Mouse (Mus musculus): Measurements from ENCODE around the gene C1qtnf1.
"Not testable (repeated sequence)": the region's sequence is repeated elsewhere in the genome, so short reads cannot be mapped to it uniquely, and the experiment has no call there.

C1qtnf1 gene

GRCm38 (mm10) chr11:118427986-118428385 is at the start of gene C1qtnf1:
Gene C1qtnf1 (plus strand): TSS chr11:118428203.
- DNase-seq: peak; percentile 54

GRCm38 (mm10) chr11:118378656-118379055 is 49.3 kb upstream of the C1qtnf1 start:
- DNase-seq: no peak

- DNase-seq: peak; percentile 84
Measured at GRCm38 (mm10) chr11:118379251-118380009, 48.6 kb upstream of the C1qtnf1 start.

GRCm38 (mm10) chr11:118387816-118388215 is 40.2 kb upstream of the C1qtnf1 start:
- DNase-seq: not testable (repeated sequence)

GRCm38 (mm10) chr11:118393991-118394390 is 34.0 kb upstream of the C1qtnf1 start:
- DNase-seq: no peak

- DNase-seq: no peak
Measured at GRCm38 (mm10) chr11:118394538-118394937, 33.5 kb upstream of the C1qtnf1 start.

GRCm38 (mm10) chr11:118397806-118398530 is 30.0 kb upstream of the C1qtnf1 start:
- no peak for DNase-seq

GRCm38 (mm10) chr11:118399891-118400565 is 28.0 kb upstream of the C1qtnf1 start:
- DNase-seq: no peak

GRCm38 (mm10) chr11:118400566-118400936 is 27.5 kb upstream of the C1qtnf1 start:
- DNase-seq: no peak

GRCm38 (mm10) chr11:118401195-118401594 is 26.8 kb upstream of the C1qtnf1 start:
- no peak for DNase-seq

GRCm38 (mm10) chr11:118401760-118402280 is 26.2 kb upstream of the C1qtnf1 start, which contains the start of gene Lgals3bp:
Gene Lgals3bp (minus strand): TSS chr11:118402092.
- peak; percentile 77 for DNase-seq

- DNase-seq: no peak
Measured at GRCm38 (mm10) chr11:118403183-118403582, 24.8 kb upstream of the C1qtnf1 start.

GRCm38 (mm10) chr11:118403951-118404899 is 23.8 kb upstream of the C1qtnf1 start:
- DNase-seq: no peak

- DNase-seq: no peak
Measured at GRCm38 (mm10) chr11:118405311-118405710, 22.7 kb upstream of the C1qtnf1 start.

GRCm38 (mm10) chr11:118406521-118406920 is 21.5 kb upstream of the C1qtnf1 start:
- no peak for DNase-seq

GRCm38 (mm10) chr11:118407318-118407910 is 20.6 kb upstream of the C1qtnf1 start:
- peak; percentile 68 for DNase-seq

- DNase-seq: no peak
Measured at GRCm38 (mm10) chr11:118408051-118408740, 19.8 kb upstream of the C1qtnf1 start.

- DNase-seq: no peak
Measured at GRCm38 (mm10) chr11:118409106-118410072, 18.6 kb upstream of the C1qtnf1 start.

- DNase-seq: no peak
Measured at GRCm38 (mm10) chr11:118410073-118410444, 17.9 kb upstream of the C1qtnf1 start.

GRCm38 (mm10) chr11:118410479-118410878 is 17.5 kb upstream of the C1qtnf1 start:
- DNase-seq: no peak
